Mouse (Mus musculus) kidney, adult 2 months (tissue): Measurements from ENCODE around the gene Tspan18.

ENCODE experiments used
- CTCF ChIP-seq: fragments of 200-500 bp; conservative IDR thresholded peaks from 2 replicates; pipeline ENCODE4 v1.5.1; 2011; ENCODE audit warnings: low read depth, mild to moderate bottlenecking, control low read depth, low read length, moderate library complexity, mixed read lengths; ENCODE audit not compliant: insufficient read depth, insufficient read length
- POLR2A ChIP-seq: fragments of 200-500 bp; IDR thresholded peaks from one replicate; pipeline ENCODE4 v1.6.1; 2011; ENCODE audit warnings: low read depth, low read length, control low read depth

DNA sequence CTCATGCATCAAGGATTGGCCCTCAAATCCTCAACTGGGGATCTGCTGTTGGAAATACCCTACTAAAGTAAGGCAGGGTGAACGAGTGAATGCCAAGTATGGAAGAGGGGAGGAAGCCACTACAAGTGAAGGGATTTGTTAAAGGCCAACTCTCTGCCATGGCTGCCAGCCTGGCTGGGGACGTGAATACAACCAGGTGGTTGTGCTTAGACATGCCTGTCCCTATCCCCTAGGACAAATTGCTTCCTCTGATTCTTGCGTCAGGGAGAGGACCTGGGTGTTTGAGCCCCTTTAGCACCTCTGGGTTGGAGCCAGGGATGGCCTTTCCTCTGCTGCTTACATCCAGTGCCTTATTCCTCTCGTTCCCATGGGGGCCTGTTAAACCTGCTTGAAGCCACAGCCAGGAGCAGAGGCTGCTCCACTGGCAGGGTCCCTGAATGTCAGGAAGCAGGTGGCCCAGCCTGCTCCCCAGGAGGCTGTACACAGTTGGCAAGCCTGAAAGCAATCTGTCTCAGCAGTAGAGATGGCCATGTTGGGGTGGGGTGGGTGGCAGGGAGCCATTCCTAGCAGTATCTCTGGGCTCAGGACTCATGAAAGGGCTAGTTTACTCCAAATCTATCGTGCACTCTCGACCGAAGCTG lies 6.3 kb downstream of the Tspan18 start:
- TF ChIP-seq CTCF (no peak), POLR2A (no peak)
